Mouse (Mus musculus): ENCODE data around the gene Slc25a31.

- TF ChIP-seq EP300 (IDR thresholded peaks at IDR 0.05; ENCODE audit: low read depth) (no peak), CTCF (IDR thresholded peaks at IDR 0.05; ENCODE audit: low read depth) (no peak)
Observed at GRCm38 (mm10) chr3:40673515-40673914, 35.1 kb upstream of the Slc25a31 start.

All from liver, postnatal 0 days (tissue).